Mouse (Mus musculus) erythroblast, embryonic 14.5 days (primary cell): ENCODE results near the gene Slc36a3.

Experiments used
- GATA1 ChIP-seq: IDR thresholded peaks from 2 replicates; pipeline ENCODE4 v1.6.1; 2012; ENCODE audit warnings: low read length, inconsistent platforms, mixed read lengths
- TAL1 ChIP-seq: IDR thresholded peaks from 3 replicates; pipeline ENCODE4 v1.6.1; 2012; ENCODE audit warnings: low read length, inconsistent platforms, mixed read lengths

DNA sequence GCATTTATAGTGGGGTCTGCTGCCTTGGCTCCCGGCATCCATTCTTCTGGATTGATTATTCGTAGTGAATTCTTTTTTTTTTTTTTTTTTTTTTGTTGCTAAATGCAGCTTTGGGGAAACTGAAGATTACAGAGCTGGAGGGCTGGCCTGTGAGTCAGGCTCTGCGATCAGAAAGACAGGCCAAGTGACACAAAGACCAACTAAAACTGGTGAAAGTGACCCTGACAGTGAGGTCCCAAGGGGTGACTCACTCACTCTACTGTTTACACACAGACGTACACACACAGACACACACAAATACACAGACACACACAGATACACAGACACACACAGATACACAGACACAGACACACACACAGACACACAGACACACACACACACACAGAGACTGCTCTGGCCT, 19.0 kb upstream of the Slc36a3 start:
- TF ChIP-seq TAL1 = no peak
- no peak for TF ChIP-seq GATA1
